Mouse (Mus musculus) erythroid progenitor cell, adult 5-6 weeks (primary cell): ENCODE data around the gene Gtf2a1l. TPM values are rescaled to one million over a fixed set of nuclear protein-coding genes. Genes with fewer than 3 reads are reported as not detected.

Experiments
- ATAC-seq: replicated peaks from 2 replicates; pipeline ENCODE4 v1.8.0; 2016; ENCODE audit warnings: moderate number of reproducible peaks, mild to moderate bottlenecking, moderate TSS enrichment, inconsistent platforms; ENCODE audit not compliant: poor library complexity, low FRiP score, severe bottlenecking
- total RNA-seq, 2 experiments: library from RNA; stranded (forward) in 1 of 2; stranded (reverse) in 1 of 2; fragments of 150-400 nt in 1 of 2; fragments of 186-747, 209-891 nt in 1 of 2; gene quantifications; 2 replicates each; pipeline versions ENCODE4 v1.2.3 to v1.2.4; 2015 to 2017; ENCODE audit warnings: low replicate concordance in 2 of 2

Gene Gtf2a1l
- total RNA-seq (2015; ENCODE audit: low replicate concordance) (not detected in 2 replicates), total RNA-seq (2017; ENCODE audit: low replicate concordance) (not detected in 2 replicates)

GRCm38 (mm10) chr17:88668452-88668851 is at the start of gene Gtf2a1l:
TSS of gene Gtf2a1l (plus strand) at chr17:88668660.
- ATAC-seq, result no peak

GRCm38 (mm10) chr17:88620935-88621334 is 47.5 kb upstream of the Gtf2a1l start:
- no peak for ATAC-seq

- no peak for ATAC-seq
Observed at GRCm38 (mm10) chr17:88621374-88621773, 47.1 kb upstream of the Gtf2a1l start.

GRCm38 (mm10) chr17:88622711-88623110 is 45.7 kb upstream of the Gtf2a1l start:
- no peak for ATAC-seq

- no peak for ATAC-seq
Observed at GRCm38 (mm10) chr17:88624386-88624785, 44.1 kb upstream of the Gtf2a1l start.

GRCm38 (mm10) chr17:88625350-88625749 is 43.1 kb upstream of the Gtf2a1l start:
- ATAC-seq, result no peak

GRCm38 (mm10) chr17:88625931-88626330 is 42.5 kb upstream of the Gtf2a1l start:
- no peak for ATAC-seq

GRCm38 (mm10) chr17:88626347-88626811 is 42.1 kb upstream of the Gtf2a1l start:
- no peak for ATAC-seq

GRCm38 (mm10) chr17:88627150-88627549 is 41.3 kb upstream of the Gtf2a1l start:
- ATAC-seq, result no peak

GRCm38 (mm10) chr17:88628676-88629380 is 39.6 kb upstream of the Gtf2a1l start:
- no peak for ATAC-seq

- no peak for ATAC-seq
Observed at GRCm38 (mm10) chr17:88629381-88629759, 39.1 kb upstream of the Gtf2a1l start.

GRCm38 (mm10) chr17:88629931-88630553 is 38.4 kb upstream of the Gtf2a1l start:
- no peak for ATAC-seq

GRCm38 (mm10) chr17:88630554-88630948 is 37.9 kb upstream of the Gtf2a1l start:
- ATAC-seq, result no peak

GRCm38 (mm10) chr17:88632631-88633030 is 35.8 kb upstream of the Gtf2a1l start:
- no peak for ATAC-seq

GRCm38 (mm10) chr17:88636076-88636475 is 32.4 kb upstream of the Gtf2a1l start:
- no peak for ATAC-seq

- no peak for ATAC-seq
Observed at GRCm38 (mm10) chr17:88636587-88636986, 31.9 kb upstream of the Gtf2a1l start.

- ATAC-seq, result no peak
Observed at GRCm38 (mm10) chr17:88641012-88641411, 27.4 kb upstream of the Gtf2a1l start.

GRCm38 (mm10) chr17:88641836-88642235 is 26.6 kb upstream of the Gtf2a1l start:
- no peak for ATAC-seq

- no peak for ATAC-seq
Observed at GRCm38 (mm10) chr17:88644876-88645275, 23.6 kb upstream of the Gtf2a1l start.

GRCm38 (mm10) chr17:88645299-88645698 is 23.2 kb upstream of the Gtf2a1l start:
- no peak for ATAC-seq

- ATAC-seq, result no peak
Observed at GRCm38 (mm10) chr17:88647149-88647548, 21.3 kb upstream of the Gtf2a1l start.
